Mouse (Mus musculus) heart, postnatal 0 days (tissue): ENCODE measurements around the gene Aph1b. TPM values are rescaled to one million over a fixed set of nuclear protein-coding genes. Genes with fewer than 3 reads are reported as not detected.

Experiments used
- ATAC-seq: fragments of 200-750 bp; cut with Nextera tagmentation; 2 replicates; pipeline ENCODE4 v1.8.0; 2017; ENCODE audit warnings: low read depth, moderate number of reproducible peaks, moderate library complexity; ENCODE audit not compliant: insufficient read depth
- DNase-seq: peaks from one replicate; pipeline ENCODE4 v3.0.0-alpha.2; 2016; ENCODE audit warnings: low spot score
- H3K27ac ChIP-seq: fragments of 300-500 bp; sonication (generic); 2 replicates; pipeline ENCODE4 v1.5.1; 2014; ENCODE audit warnings: low read depth, mild to moderate bottlenecking
- H3K27me3 ChIP-seq: fragments of 300-500 bp; sonication (generic); 2 replicates; pipeline ENCODE4 v1.6.1; 2014; ENCODE audit warnings: low read length, mixed read lengths; ENCODE audit not compliant: control insufficient read depth, insufficient read depth
- H3K36me3 ChIP-seq: fragments of 300-500 bp; sonication (generic); replicated peaks from 2 replicates; pipeline ENCODE4 v1.6.1; 2014; ENCODE audit warnings: low read length, mixed read lengths; ENCODE audit not compliant: control insufficient read depth, insufficient read depth
- H3K4me1 ChIP-seq: fragments of 300-500 bp; sonication (generic); 2 replicates; pipeline ENCODE4 v1.6.1; 2014; ENCODE audit warnings: antibody characterized with exemption; ENCODE audit not compliant: control insufficient read depth, insufficient read depth
- H3K4me2 ChIP-seq: fragments of 300-500 bp; sonication (generic); 2 replicates; pipeline ENCODE4 v1.6.1; 2014; ENCODE audit warnings: low read depth, mild to moderate bottlenecking, low read length, moderate library complexity
- H3K4me3 ChIP-seq: fragments of 300-500 bp; sonication (generic); 2 replicates; pipeline ENCODE4 v1.5.1; 2014; ENCODE audit warnings: low read depth, low read length
- H3K9ac ChIP-seq: fragments of 300-500 bp; sonication (generic); replicated peaks from 2 replicates; pipeline ENCODE4 v1.6.1; 2014; ENCODE audit warnings: low read depth, low read length, mixed read lengths
- H3K9me3 ChIP-seq: fragments of 300-500 bp; sonication (generic); replicated peaks from 2 replicates; pipeline ENCODE4 v1.6.1; 2016; ENCODE audit warnings: low read length; ENCODE audit not compliant: control insufficient read depth
- CTCF ChIP-seq: IDR thresholded peaks from 2 replicates; pipeline ENCODE4 v1.5.1; 2016; ENCODE audit warnings: antibody characterized with exemption, control low read depth, low read depth
- EP300 ChIP-seq: IDR thresholded peaks from 2 replicates; pipeline ENCODE4 v1.6.1; 2016; ENCODE audit warnings: antibody characterized with exemption, low read depth
- WGBS: fragments of 180-500 bp; shearing (Covaris S2); extraction: QIAGEN DNeasy Blood & Tissue Kit; methylation state at CpG from one replicate; pipeline ENCODE4 v1.1.7; 2014; 5-methylcytosine and 5-hydroxymethylcytosine counted together
- polyA plus RNA-seq: library from polyadenylated mRNA; unstranded; fragments of >200 nt; fragmentation: Nextera tagmentation; extraction: Ambion mirVana; gene quantifications from 2 replicates; pipeline ENCODE4 v1.2.1, GENCODE M21; 2015
- total RNA-seq: library from RNA; depleted of rRNA; stranded (reverse); fragments of >200 nt; gene quantifications from 2 replicates; pipeline ENCODE4 v1.2.3, GENCODE M21; 2014; ENCODE audit warnings: low replicate concordance; rRNA removed

Aph1b gene
- 5.9 and 6.0 TPM in 2 replicates for total RNA-seq
- 5.4 and 5.8 TPM in 2 replicates for polyA plus RNA-seq

DNA sequence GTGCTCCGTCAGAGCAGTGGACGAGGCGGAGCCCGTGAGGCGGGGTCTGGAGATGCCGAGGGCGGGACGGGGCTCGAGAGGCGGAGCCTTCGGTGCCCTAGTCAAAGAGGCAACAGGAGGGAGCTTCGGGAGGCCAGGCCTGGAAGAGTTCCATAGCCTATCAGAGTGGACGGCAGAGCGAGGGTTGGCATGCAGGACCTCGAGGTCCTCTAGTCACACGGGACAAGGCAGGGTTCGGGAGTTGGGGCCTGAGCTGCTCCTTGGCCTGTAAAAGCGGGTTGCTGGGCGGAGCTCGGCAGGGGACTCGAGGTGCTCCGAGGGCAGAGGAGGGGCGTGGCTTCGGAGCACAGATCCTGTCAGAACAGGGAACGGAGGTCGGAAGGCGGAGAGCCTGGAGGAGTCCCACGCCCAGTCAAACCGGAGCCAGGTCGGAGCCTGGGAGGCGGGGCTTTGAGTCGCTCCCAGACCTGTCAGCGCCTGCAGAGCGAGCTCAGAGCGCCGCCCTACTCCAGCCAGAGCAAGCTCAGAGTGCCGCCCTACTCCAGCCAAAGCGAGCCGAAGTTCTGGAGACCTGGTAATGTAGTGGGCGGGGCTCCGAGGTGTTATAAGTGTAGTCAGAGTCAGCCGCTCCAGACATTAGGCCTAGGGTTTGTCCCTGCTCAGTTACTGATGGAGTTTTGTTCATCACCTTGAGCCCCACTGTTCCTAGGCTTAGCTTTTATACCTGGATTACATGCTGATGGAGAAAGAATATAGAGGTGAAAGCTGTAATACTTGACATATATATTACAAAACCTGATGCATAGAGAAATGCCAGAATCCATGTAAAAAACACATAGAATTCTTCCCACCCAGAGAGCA lies at the start of gene Aph1b:
TSS of gene Aph1b (minus strand) at position 27 of the 861 bp plus-strand sequence.
- Histone ChIP-seq H3K4me2 (peak within 1 kb of the TSS; percentile 81), H3K27me3 (no peaks in the 10 kb centered on the region), H3K36me3 (no peaks in the 10 kb centered on the region), H3K4me1 (peaks cover 6% of the 10 kb centered on the region; the same call in 1 of the 2 replicates), H3K4me3 (peak within 1 kb of the TSS; percentile 71), H3K9ac (peak within 1 kb of the TSS; percentile 59), H3K27ac (peak within 1 kb of the TSS; percentile 91), H3K9me3 (no peaks in the 10 kb centered on the region)
- under 1% methylated on average over 42 of the region's 42 CpGs for WGBS
- ATAC-seq: peak; percentile 95
- DNase-seq: peak; percentile 99
- TF ChIP-seq EP300: no peak
- no peak for TF ChIP-seq CTCF

DNA sequence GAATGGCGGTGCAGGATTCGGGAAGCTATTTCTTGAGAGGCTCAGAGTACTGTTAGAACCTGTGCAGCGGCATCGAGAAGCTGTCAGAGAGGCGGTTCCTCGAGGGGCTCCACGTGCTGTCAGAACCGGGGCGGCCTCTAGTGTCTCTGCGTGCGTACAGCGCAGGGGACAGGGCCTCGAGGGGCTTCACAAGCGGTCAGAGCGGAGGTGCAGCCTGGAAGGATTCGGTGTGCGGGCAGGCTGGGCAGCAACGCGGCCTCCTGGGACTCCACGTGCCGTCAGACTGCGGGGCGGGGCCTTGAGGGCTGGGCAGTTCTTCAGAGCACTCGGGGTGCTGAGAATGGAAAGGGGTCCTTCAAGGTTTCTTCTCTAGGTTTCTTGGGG lies 39.8 kb upstream of the Aph1b start:
- no peaks in the 10 kb centered on the region for H3K36me3 ChIP-seq
- DNase-seq (no peak), ATAC-seq (peak; percentile 47)
- WGBS: 0% methylated on average over 24 of the region's 24 CpGs
- TF ChIP-seq CTCF (no peak), EP300 (no peak; the same call in 1 of the 2 replicates)
- H3K9me3 ChIP-seq: no peaks in the 10 kb centered on the region
- H3K9ac ChIP-seq: peak overlapping the region; percentile 41
- peak overlapping the region; percentile 66 for H3K4me3 ChIP-seq
- no peak overlapping the region for H3K27ac ChIP-seq
- no peaks in the 10 kb centered on the region for H3K27me3 ChIP-seq
- H3K4me2 ChIP-seq: peak overlapping the region; percentile 88
- H3K4me1 ChIP-seq: peaks cover 10% of the 10 kb centered on the region

DNA sequence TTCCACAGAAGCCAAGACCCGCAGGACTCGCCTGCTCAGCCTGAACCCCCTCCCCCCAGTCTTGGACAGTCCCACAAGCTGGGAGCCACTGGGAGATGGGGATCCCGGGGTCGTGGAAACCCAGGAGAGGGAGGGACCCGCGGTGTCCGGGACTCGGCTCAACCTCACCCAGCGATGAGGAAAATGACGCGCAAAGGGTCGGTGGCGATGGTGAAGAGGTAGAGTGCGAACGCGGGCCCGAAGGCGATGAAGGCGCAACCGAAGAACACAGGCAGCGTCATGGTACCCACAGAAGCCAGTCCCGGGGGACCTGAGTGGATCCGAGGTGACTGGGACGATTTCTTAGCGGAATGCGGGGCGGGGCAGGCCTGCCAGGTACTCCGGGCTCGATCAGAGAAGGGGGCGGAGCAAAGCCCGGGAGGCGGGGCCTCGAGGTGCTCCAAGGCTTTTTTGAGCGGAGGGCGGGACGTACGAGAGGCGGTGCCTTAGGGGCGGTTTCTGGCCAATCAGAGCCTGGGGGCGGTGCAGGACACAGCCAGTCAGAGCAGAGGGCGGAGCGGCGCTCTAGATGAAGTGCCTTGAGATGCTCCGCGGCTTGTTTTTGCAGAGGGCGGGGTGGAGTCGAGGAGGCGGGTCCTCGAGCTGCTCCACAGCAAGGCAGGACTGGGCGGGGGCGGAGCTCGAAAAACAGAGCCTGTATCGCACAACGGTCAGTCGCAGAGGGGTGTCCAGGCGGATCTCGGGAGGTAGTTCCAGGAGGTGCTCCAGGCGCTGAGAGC lies 39.2 kb upstream of the Aph1b start, which contains the start of gene Aph1c:
TSS of gene Aph1c (minus strand) at position 409 of the 779 bp plus-strand sequence.
- WGBS: under 1% methylated on average over 58 of the region's 58 CpGs

DNA sequence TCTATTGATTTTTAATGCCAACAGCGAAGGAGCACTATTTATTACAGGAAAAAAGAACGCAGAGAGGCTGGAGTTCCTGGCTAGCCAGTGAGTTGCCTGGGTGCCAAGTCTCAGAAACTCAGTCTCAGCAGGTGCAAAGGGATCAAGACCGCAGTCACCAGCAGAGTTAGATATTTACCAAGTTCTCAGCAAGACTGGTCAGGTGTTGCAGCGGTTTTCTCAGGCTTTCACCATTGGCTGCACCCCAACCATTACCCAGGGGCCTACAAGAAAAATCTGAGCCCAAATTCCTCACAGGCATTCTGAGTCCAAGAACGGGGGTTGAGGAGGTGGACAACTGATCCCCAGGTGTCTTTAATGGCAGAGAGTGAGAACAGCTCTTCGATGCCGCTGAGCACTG lies 38.6 kb upstream of the Aph1b start:
- Histone ChIP-seq H3K27me3 (no peaks in the 10 kb centered on the region), H3K4me3 (peak overlapping the region; percentile 66), H3K9me3 (no peaks in the 10 kb centered on the region), H3K36me3 (no peaks in the 10 kb centered on the region), H3K27ac (no peak overlapping the region), H3K4me1 (peaks cover 10% of the 10 kb centered on the region), H3K4me2 (peak overlapping the region; percentile 88), H3K9ac (no peak overlapping the region)
- 36% methylated on average over 7 of the region's 7 CpGs for WGBS
- TF ChIP-seq CTCF (no peak), EP300 (no peak)
- ATAC-seq (no peak), DNase-seq (no peak)

More for the DNA sequence above, 39.2 kb upstream of the Aph1b start, which contains the start of gene Aph1c:
- Histone ChIP-seq H3K9ac (peak within 1 kb of the TSS; percentile 41), H3K36me3 (no peaks in the 10 kb centered on the region), H3K9me3 (no peaks in the 10 kb centered on the region), H3K27me3 (no peaks in the 10 kb centered on the region), H3K27ac (no peak within 1 kb of the TSS), H3K4me3 (peak within 1 kb of the TSS; percentile 66), H3K4me1 (peaks cover 10% of the 10 kb centered on the region), H3K4me2 (peak within 1 kb of the TSS; percentile 88)
- DNase-seq (peak; percentile 100), ATAC-seq (peak; percentile 100)
- TF ChIP-seq CTCF (no peak), EP300 (0 out of 2 replicates have a peak, but pooled peaks have one; percentile 42)

DNA sequence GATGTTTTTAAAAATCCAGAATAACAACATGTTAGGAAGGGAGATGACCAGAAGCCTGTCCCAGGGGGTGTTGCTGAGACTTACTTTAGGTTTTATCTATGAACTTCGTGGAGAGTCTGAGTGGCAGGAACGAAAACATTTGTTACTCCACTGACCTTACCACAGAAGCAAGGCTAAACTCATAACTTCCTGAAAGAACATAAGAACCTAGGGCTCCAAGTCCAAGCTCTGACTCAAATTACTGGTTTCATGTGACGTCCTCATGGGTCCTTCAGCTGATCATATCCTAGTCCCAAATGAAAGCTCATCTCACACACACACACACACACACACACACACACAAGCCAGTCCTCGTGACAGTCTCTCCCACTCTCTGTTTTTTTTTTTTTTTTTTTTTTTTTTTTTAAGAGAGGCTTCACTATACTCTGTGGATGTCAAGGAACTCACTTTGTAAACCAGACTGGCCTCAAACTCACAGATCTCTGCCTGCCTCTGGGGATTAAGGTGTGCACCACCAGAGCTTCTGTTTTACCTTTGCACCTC lies 37.1 kb upstream of the Aph1b start:
- no peaks in the 10 kb centered on the region for H3K36me3 ChIP-seq
- no peak overlapping the region for H3K27ac ChIP-seq
- ATAC-seq (no peak), DNase-seq (no peak)
- WGBS: 43% methylated on average over 4 of the region's 4 CpGs
- H3K4me3 ChIP-seq: no peak overlapping the region
- no peak overlapping the region for H3K9ac ChIP-seq
- TF ChIP-seq CTCF (no peak), EP300 (no peak)
- no peaks in the 10 kb centered on the region for H3K9me3 ChIP-seq
- peaks cover 10% of the 10 kb centered on the region for H3K4me1 ChIP-seq
- H3K27me3 ChIP-seq: no peaks in the 10 kb centered on the region
- no peak overlapping the region for H3K4me2 ChIP-seq
